Mouse (Mus musculus) MEL (cell line): Measurements from ENCODE around the gene Wwc1. TPM values are rescaled to one million over a fixed set of nuclear protein-coding genes. Genes with fewer than 3 reads are reported as not detected.

Source experiments
- DNase-seq: peaks from one replicate; pipeline ENCODE4 v3.0.0; 2011; ENCODE audit warnings: low read depth, low spot score
- H3K27ac ChIP-seq: 2 replicates; pipeline ENCODE4 v1.5.1; 2012; ENCODE audit warnings: low read depth, mild to moderate bottlenecking, control low read depth, low read length, moderate library complexity; ENCODE audit not compliant: control insufficient read depth
- H3K27me3 ChIP-seq, 2 experiments: fragments of 150-350 bp in 1 of 2; sonication (generic) in 1 of 2; 2 replicates each; pipeline ENCODE4 v1.6.1; 2012; ENCODE audit warnings: low read length in 2 of 2, mild to moderate bottlenecking in 2 of 2, improper control_type of control experiment in 1 of 2, moderate library complexity in 1 of 2; ENCODE audit not compliant: insufficient read depth in 2 of 2, control insufficient read depth in 1 of 2
- H3K36me3 ChIP-seq, 2 experiments: 2 replicates each; pipeline ENCODE4 v1.6.1; 2012 to 2014; ENCODE audit warnings: low read length in 2 of 2, improper control_type of control experiment in 1 of 2, inconsistent platforms in 1 of 2, mild to moderate bottlenecking in 1 of 2; ENCODE audit not compliant: insufficient read depth in 2 of 2, control insufficient read depth in 1 of 2
- H3K4me1 ChIP-seq, 2 experiments: fragments of 150-350 bp in 1 of 2; sonication (generic) in 1 of 2; 2 replicates each; pipeline ENCODE4 v1.6.1; 2012; ENCODE audit warnings: low read length in 2 of 2, improper control_type of control experiment in 1 of 2, mild to moderate bottlenecking in 1 of 2; ENCODE audit not compliant: insufficient read depth in 2 of 2, control insufficient read depth in 1 of 2
- H3K4me3 ChIP-seq, 2 experiments: fragments of 150-350 bp in 1 of 2; sonication (generic) in 1 of 2; 2 replicates each; pipeline ENCODE4 v1.5.1; 2012; ENCODE audit warnings: low read depth in 2 of 2, low read length in 2 of 2, mild to moderate bottlenecking in 2 of 2, moderate library complexity in 2 of 2, control low read depth in 1 of 2, improper control_type of control experiment in 1 of 2; ENCODE audit not compliant: control insufficient read depth in 1 of 2, insufficient read depth in 1 of 2
- H3K79me2 ChIP-seq: 2 replicates; pipeline ENCODE4 v1.6.1; 2012; ENCODE audit warnings: mild to moderate bottlenecking, low read length, moderate library complexity; ENCODE audit not compliant: control insufficient read depth, poor library complexity, insufficient read depth
- H3K9ac ChIP-seq: 2 replicates; pipeline ENCODE4 v1.6.1; 2012; ENCODE audit warnings: low read depth, mild to moderate bottlenecking, control low read depth, low read length, moderate library complexity; ENCODE audit not compliant: control insufficient read depth, poor library complexity, severe bottlenecking
- H3K9me3 ChIP-seq: fragments of 150-350 bp; sonication (generic); replicated peaks from 2 replicates; pipeline ENCODE4 v1.6.1; 2012; ENCODE audit warnings: mild to moderate bottlenecking, low read length, improper control_type of control experiment, moderate library complexity; ENCODE audit not compliant: insufficient read depth
- CHD2 ChIP-seq: IDR thresholded peaks from 2 replicates; pipeline ENCODE4 v1.6.1; 2011; ENCODE audit warnings: low read length, improper control_type of control experiment
- CTCF ChIP-seq, 3 experiments: IDR thresholded peaks in 2 of 3; conservative IDR thresholded peaks in 1 of 3; 2 replicates each; pipeline ENCODE4 v1.5.1; 2011 to 2012; ENCODE audit warnings: low read length in 3 of 3, low read depth in 2 of 3, mild to moderate bottlenecking in 2 of 3, improper control_type of control experiment in 1 of 3, inconsistent platforms in 1 of 3, mixed read lengths in 1 of 3, moderate library complexity in 1 of 3; ENCODE audit not compliant: control insufficient read depth in 1 of 3, insufficient read depth in 1 of 3, poor library complexity in 1 of 3, severe bottlenecking in 1 of 3
- GABPA ChIP-seq: IDR thresholded peaks from 2 replicates; pipeline ENCODE4 v1.6.1; 2012; ENCODE audit warnings: low read depth, mild to moderate bottlenecking, inconsistent platforms, low read length, improper control_type of control experiment, moderate library complexity
- GATA1 ChIP-seq: IDR thresholded peaks from 2 replicates; pipeline ENCODE4 v1.6.1; 2011; ENCODE audit warnings: low read depth, low read length, improper control_type of control experiment
- HCFC1 ChIP-seq: IDR thresholded peaks from 2 replicates; pipeline ENCODE4 v1.6.1; 2012; ENCODE audit warnings: low read depth, mild to moderate bottlenecking, inconsistent platforms, low read length, improper control_type of control experiment, moderate library complexity
- JUND ChIP-seq: IDR thresholded peaks from 2 replicates; pipeline ENCODE4 v1.6.1; 2011; ENCODE audit warnings: low read depth, mild to moderate bottlenecking, improper control_type of control experiment, low read length
- KAT2A ChIP-seq: conservative IDR thresholded peaks from 2 replicates; pipeline ENCODE4 v1.6.1; 2012; ENCODE audit warnings: low read depth, low read length, improper control_type of control experiment, inconsistent platforms
- MAX ChIP-seq: IDR thresholded peaks from 2 replicates; pipeline ENCODE4 v1.6.1; 2011; ENCODE audit warnings: low read length, improper control_type of control experiment
- MAZ ChIP-seq: IDR thresholded peaks from 2 replicates; pipeline ENCODE4 v1.6.1; 2012; ENCODE audit warnings: low read depth, mild to moderate bottlenecking, inconsistent platforms, low read length, improper control_type of control experiment
- MXI1 ChIP-seq: IDR thresholded peaks from 2 replicates; pipeline ENCODE4 v1.6.1; 2011; ENCODE audit warnings: mild to moderate bottlenecking, low read depth, low read length, improper control_type of control experiment
- MYB ChIP-seq: IDR thresholded peaks from 2 replicates; pipeline ENCODE4 v1.6.1; 2011; ENCODE audit warnings: mild to moderate bottlenecking, low read depth, low read length, improper control_type of control experiment
- MYC ChIP-seq: IDR thresholded peaks from 2 replicates; pipeline ENCODE4 v1.6.1; 2011; ENCODE audit warnings: low read depth, mild to moderate bottlenecking, low read length, improper control_type of control experiment, moderate library complexity
- NELFE ChIP-seq: IDR thresholded peaks from 2 replicates; pipeline ENCODE4 v1.6.1; 2011; ENCODE audit warnings: low read depth, low read length, improper control_type of control experiment
- POLR2A ChIP-seq, 2 experiments: IDR thresholded peaks; 2 replicates each; pipeline ENCODE4 v1.6.1; 2011 to 2012; ENCODE audit warnings: low read length in 2 of 2, mild to moderate bottlenecking in 2 of 2, control low read depth in 1 of 2, improper control_type of control experiment in 1 of 2, low read depth in 1 of 2, moderate library complexity in 1 of 2; ENCODE audit not compliant: control insufficient read depth in 1 of 2, insufficient read depth in 1 of 2, poor library complexity in 1 of 2
- POLR2AphosphoS2 ChIP-seq: IDR thresholded peaks from 2 replicates; pipeline ENCODE4 v1.6.1; 2011; ENCODE audit warnings: low read length, improper control_type of control experiment
- POLR2AphosphoS5 ChIP-seq: IDR thresholded peaks from 2 replicates; pipeline ENCODE4 v1.6.1; 2012; ENCODE audit warnings: low read depth, borderline replicate concordance, mild to moderate bottlenecking, inconsistent platforms, low read length, moderate library complexity, mixed read lengths
- RAD21 ChIP-seq: IDR thresholded peaks from 2 replicates; pipeline ENCODE4 v1.6.1; 2011; ENCODE audit warnings: mild to moderate bottlenecking, low read depth, low read length, improper control_type of control experiment
- RCOR1 ChIP-seq: IDR thresholded peaks from 2 replicates; pipeline ENCODE4 v1.6.1; 2012; ENCODE audit warnings: low read depth, mild to moderate bottlenecking, inconsistent platforms, low read length, improper control_type of control experiment
- SMC3 ChIP-seq: IDR thresholded peaks from 2 replicates; pipeline ENCODE4 v1.6.1; 2011; ENCODE audit warnings: low read depth, low read length, improper control_type of control experiment
- TAL1 ChIP-seq: IDR thresholded peaks from 2 replicates; pipeline ENCODE4 v1.6.1; 2012; ENCODE audit warnings: mild to moderate bottlenecking, inconsistent platforms, low read length, moderate library complexity, mixed read lengths
- TBP ChIP-seq: IDR thresholded peaks from 2 replicates; pipeline ENCODE4 v1.8.0; 2011; ENCODE audit warnings: low read depth, low read length, improper control_type of control experiment
- UBTF ChIP-seq: IDR thresholded peaks from 2 replicates; pipeline ENCODE4 v1.6.1; 2012; ENCODE audit warnings: low read depth, mild to moderate bottlenecking, inconsistent platforms, low read length, improper control_type of control experiment, moderate library complexity, borderline replicate concordance; ENCODE audit not compliant: insufficient read depth
- USF1 ChIP-seq: IDR thresholded peaks from 2 replicates; pipeline ENCODE4 v1.6.1; 2014; ENCODE audit warnings: low read depth, mild to moderate bottlenecking, inconsistent platforms, low read length, improper control_type of control experiment, moderate library complexity
- USF2 ChIP-seq, 2 experiments: IDR thresholded peaks; 2 replicates each; pipeline ENCODE4 v1.6.1; 2011 to 2012; ENCODE audit warnings: improper control_type of control experiment in 2 of 2, low read length in 2 of 2, borderline replicate concordance in 1 of 2, inconsistent platforms in 1 of 2, low read depth in 1 of 2, mild to moderate bottlenecking in 1 of 2; ENCODE audit not compliant: insufficient read depth in 1 of 2
- ZKSCAN1 ChIP-seq: IDR thresholded peaks from 2 replicates; pipeline ENCODE4 v1.6.1; 2012; ENCODE audit warnings: low read depth, mild to moderate bottlenecking, inconsistent platforms, low read length, improper control_type of control experiment, moderate library complexity
- polyA plus RNA-seq, 2 experiments: library from polyadenylated mRNA; stranded (reverse) in 1 of 2; unstranded in 1 of 2; fragments of >175 nt in 1 of 2; fragments of >200 nt in 1 of 2; gene quantifications; 2 replicates each; pipeline versions ENCODE4 v1.2.1 to v1.2.4; 2012; ENCODE audit warnings: low replicate concordance in 2 of 2, low read depth in 1 of 2; ENCODE audit not compliant: insufficient read length in 2 of 2, insufficient read depth in 1 of 2, missing spikeins in 1 of 2
- total RNA-seq: library from RNA; depleted of rRNA; stranded (reverse); fragments of 300-350 nt; gene quantifications from 2 replicates; pipeline ENCODE4 v1.2.3, GENCODE M21; 2012

Wwc1 gene
- total and polyA plus RNA-seq, 3 experiments = 0.39 to 0.46 TPM; not detected in 1

DNA sequence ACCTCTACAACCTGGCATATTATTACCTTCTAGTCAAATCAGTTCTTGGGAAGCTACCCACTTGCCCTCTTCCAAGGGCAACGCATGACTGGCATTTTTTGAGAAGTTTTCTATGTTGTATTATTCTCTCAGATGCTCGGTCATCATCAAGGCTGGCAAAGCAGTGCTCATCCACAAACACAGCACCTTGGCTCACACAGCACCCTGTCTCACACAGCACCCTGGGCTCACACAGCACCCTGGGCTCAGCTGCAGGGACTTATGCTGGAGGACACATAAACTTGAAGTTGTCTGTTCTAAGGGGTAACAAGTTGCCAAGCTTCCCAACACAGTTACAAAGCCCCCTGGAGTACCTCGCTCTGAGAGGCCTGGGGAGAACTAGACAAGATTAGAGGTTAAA, 2.5 kb downstream of the Wwc1 start:
- H3K27ac ChIP-seq = no peak overlapping the region
- no peaks in the 10 kb centered on the region for H3K27me3 ChIP-seq
- H3K9ac ChIP-seq = no peak overlapping the region
- no peaks in the 10 kb centered on the region for H3K79me2 ChIP-seq
- H3K4me1 ChIP-seq = no peaks in the 10 kb centered on the region
- no peak for DNase-seq
- no peaks in the 10 kb centered on the region for H3K9me3 ChIP-seq
- TF ChIP-seq TAL1 (no peak), UBTF (no peak), KAT2A (no peak), MYC (no peak), MAX (no peak), POLR2A (IDR thresholded peaks at IDR 0.05; ENCODE audit: control insufficient read depth in 1 of 2, insufficient read depth in 1 of 2, low read depth in 1 of 2, low read length in 2 of 2, poor library complexity in 1 of 2) (no peak), MXI1 (no peak)
- H3K4me3 ChIP-seq = no peak overlapping the region
- no peaks in the 10 kb centered on the region for H3K36me3 ChIP-seq

DNA sequence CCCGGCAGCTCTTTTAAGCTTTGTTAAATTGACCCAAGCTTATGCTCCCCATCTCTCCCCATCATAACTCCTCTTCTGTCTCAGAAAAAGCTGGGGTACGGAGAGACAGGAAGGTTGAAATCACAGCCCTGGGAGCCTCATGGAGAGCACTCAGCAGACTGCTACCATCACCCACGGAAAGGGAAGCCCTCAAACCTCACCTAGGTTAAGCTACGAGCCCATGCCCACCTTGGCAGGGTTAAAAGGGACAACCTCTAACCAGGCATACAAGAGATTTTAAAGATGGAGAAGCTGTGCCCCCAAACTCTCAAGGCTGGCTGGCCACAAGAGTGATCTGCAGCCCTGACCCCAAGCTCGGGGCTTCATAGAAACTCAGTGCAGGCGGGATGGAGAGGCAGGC, 3.2 kb downstream of the Wwc1 start:
- H3K36me3 ChIP-seq = no peaks in the 10 kb centered on the region
- H3K9me3 ChIP-seq = no peaks in the 10 kb centered on the region

DNA sequence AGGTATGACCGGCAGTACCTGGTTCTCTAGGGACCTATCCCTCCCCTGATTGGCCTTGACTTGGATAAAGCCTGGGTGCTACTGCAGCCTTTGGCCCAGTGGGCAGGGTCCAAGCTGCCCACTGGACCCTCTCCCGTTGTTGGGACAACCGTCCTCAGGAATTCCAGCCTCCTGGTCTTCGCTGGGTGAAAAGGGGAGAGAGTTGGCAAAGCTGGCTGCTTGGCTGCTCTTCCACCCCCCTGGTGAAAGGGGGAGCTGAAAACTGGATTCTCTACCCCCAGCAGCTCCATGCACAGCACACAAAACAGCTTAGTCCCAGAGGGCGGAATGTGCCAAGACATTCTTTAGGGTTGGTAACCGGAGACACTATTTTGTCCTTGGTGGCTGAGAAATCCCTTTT, 3.8 kb downstream of the Wwc1 start:
- H3K36me3 ChIP-seq = no peaks in the 10 kb centered on the region
- H3K4me1 ChIP-seq = no peaks in the 10 kb centered on the region
- H3K27me3 ChIP-seq = no peaks in the 10 kb centered on the region
- no peak for TF ChIP-seq TAL1
- no peak for TF ChIP-seq USF2 (IDR thresholded peaks at IDR 0.05; ENCODE audit: borderline replicate concordance in 1 of 2, insufficient read depth in 1 of 2, low read depth in 1 of 2, low read length in 2 of 2)
- no peak for TF ChIP-seq MAZ
- no peak for TF ChIP-seq GATA1
- no peak for TF ChIP-seq POLR2AphosphoS2
- no peak for TF ChIP-seq CHD2
- TF ChIP-seq RCOR1 = no peak
- TF ChIP-seq MYB = no peak
- TF ChIP-seq GABPA = no peak
- no peak for TF ChIP-seq POLR2A (IDR thresholded peaks at IDR 0.05; ENCODE audit: control insufficient read depth in 1 of 2, insufficient read depth in 1 of 2, low read depth in 1 of 2, low read length in 2 of 2, poor library complexity in 1 of 2)
- TF ChIP-seq ZKSCAN1 = no peak
- no peak for TF ChIP-seq NELFE
- TF ChIP-seq RAD21 = no peak
- no peak for TF ChIP-seq UBTF
- TF ChIP-seq TBP = no peak
- TF ChIP-seq USF1 = no peak
- TF ChIP-seq POLR2AphosphoS5 = no peak
- TF ChIP-seq SMC3 = no peak
- TF ChIP-seq, all 39 proteins: peak for 0
- H3K79me2 ChIP-seq = no peaks in the 10 kb centered on the region
- no peak overlapping the region for H3K4me3 ChIP-seq
- no peaks in the 10 kb centered on the region for H3K9me3 ChIP-seq
- H3K9ac ChIP-seq = no peak overlapping the region
- H3K27ac ChIP-seq = no peak overlapping the region
- no peak for DNase-seq

More for the DNA sequence above, 3.2 kb downstream of the Wwc1 start:
- Histone ChIP-seq H3K4me3 (no peak overlapping the region), H3K9ac (no peak overlapping the region), H3K79me2 (no peaks in the 10 kb centered on the region)
- no peak for DNase-seq
- no peak for TF ChIP-seq JUND
- TF ChIP-seq CHD2 = no peak
- no peak for TF ChIP-seq CTCF (IDR thresholded peaks at IDR 0.05 in 2 of 3, conservative IDR thresholded peaks at IDR 0.05 in 1 of 3; ENCODE audit: control insufficient read depth in 1 of 3, insufficient read depth in 1 of 3, low read depth in 2 of 3, low read length in 3 of 3, poor library complexity in 1 of 3, severe bottlenecking in 1 of 3)
- TF ChIP-seq HCFC1 = no peak
- TF ChIP-seq, all 39 proteins: peak for 0
- Histone ChIP-seq H3K27me3 (no peaks in the 10 kb centered on the region), H3K4me1 (no peaks in the 10 kb centered on the region), H3K27ac (no peak overlapping the region)
